Mouse (Mus musculus): ENCODE results near the gene Gm17027. TPM values are rescaled to one million over a fixed set of nuclear protein-coding genes. Genes with fewer than 3 reads are reported as not detected.
"Not testable (repeated sequence)": the region's sequence is repeated elsewhere in the genome, so short reads cannot be mapped to it uniquely, and the experiment has no call there.

Gene Gm17027
- not detected in 2 replicates for polyA plus RNA-seq (2016; fragmentation: Nextera tagmentation; extraction: Ambion mirVana)

DNA sequence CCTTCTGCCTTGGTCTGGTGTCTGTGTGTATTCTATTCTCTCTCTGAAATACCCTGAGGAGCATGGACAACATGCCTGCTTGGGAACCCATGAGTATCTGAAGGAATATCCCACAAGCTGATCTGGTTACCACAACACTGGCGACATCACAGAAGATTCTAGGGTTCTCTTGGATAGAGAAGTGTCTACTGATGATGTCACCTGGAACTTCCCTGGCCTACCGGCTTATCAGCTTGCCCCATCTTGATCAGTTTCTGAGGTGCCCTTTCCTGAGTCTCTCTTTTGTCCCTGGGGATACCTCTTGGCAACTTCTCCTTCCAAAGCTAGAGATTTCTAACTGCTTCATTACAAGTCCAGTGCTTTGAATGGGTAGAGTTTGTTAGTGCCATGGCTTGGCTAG, at the start of gene Gm17027:
Gm17027 (minus strand) TSS at position 101 of the 400 bp plus-strand sequence.
- H3K4me3 ChIP-seq; H3K4me2 ChIP-seq (replicated peaks); H3K9ac ChIP-seq; H3K4me1 ChIP-seq; H3K27me3 ChIP-seq (replicated peaks); H3K9me3 ChIP-seq; H3K27ac ChIP-seq; ATAC-seq (ENCODE audit: low FRiP score, low read depth); H3K36me3 ChIP-seq: not testable (repeated sequence)
- WGBS: 76% methylated on average over 1 of the region's 2 CpGs

DNA sequence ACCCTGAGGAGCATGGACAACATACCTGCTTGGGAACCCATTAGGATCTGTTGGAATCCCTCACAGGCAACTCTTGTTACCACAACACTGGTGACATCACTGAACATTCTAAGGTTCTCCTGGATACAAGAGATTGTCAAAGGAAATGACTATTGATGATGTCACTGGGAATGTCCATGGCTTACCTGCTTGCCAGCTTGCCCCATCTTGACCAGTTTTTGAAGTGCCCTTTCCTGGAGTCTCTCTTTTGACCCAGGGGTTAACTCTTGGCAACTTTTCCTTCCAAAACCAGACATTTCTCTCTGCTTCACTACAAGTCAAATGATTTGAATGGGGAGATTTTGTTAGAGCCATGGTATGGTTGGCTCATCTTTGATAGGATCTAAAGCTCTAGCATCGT, 28.3 kb upstream of the Gm17027 start, which contains the start of gene Gm3573:
Gm3573 (minus strand) TSS at position 101 of the 400 bp plus-strand sequence.
- not testable (repeated sequence) for H3K36me3 ChIP-seq; H3K27me3 ChIP-seq (replicated peaks); H3K4me2 ChIP-seq (replicated peaks); H3K9ac ChIP-seq; H3K27ac ChIP-seq; ATAC-seq (ENCODE audit: low FRiP score, low read depth); H3K4me1 ChIP-seq; H3K4me3 ChIP-seq; H3K9me3 ChIP-seq
- WGBS: no CpG with 5 or more reads among the region's 1 CpGs

DNA sequence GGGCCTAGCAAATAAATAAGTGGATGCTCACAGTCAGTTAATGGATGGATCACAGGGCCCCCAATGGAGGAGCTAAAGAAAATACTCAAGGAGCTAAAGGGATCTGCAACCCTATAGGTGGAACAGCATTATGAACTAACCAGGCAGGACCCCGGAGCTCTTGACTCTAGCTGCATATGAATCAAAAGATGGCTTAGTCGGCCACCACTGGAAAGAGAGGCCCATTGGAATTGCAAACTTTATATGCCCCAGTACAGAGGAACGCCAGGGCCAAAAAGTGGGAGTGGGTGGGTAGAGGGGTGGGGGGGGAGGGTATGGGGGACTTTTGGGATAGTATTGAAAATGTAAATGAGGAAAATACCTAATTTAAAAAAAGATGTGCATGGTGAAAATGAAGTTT, 21.5 kb upstream of the Gm17027 start:
- not testable (repeated sequence) for H3K9me3 ChIP-seq; H3K4me2 ChIP-seq (replicated peaks); H3K4me3 ChIP-seq; H3K27ac ChIP-seq; H3K9ac ChIP-seq; H3K36me3 ChIP-seq; H3K27me3 ChIP-seq (replicated peaks); H3K4me1 ChIP-seq; ATAC-seq (ENCODE audit: low FRiP score, low read depth)
- WGBS: 78% methylated on average over 3 of the region's 3 CpGs

DNA sequence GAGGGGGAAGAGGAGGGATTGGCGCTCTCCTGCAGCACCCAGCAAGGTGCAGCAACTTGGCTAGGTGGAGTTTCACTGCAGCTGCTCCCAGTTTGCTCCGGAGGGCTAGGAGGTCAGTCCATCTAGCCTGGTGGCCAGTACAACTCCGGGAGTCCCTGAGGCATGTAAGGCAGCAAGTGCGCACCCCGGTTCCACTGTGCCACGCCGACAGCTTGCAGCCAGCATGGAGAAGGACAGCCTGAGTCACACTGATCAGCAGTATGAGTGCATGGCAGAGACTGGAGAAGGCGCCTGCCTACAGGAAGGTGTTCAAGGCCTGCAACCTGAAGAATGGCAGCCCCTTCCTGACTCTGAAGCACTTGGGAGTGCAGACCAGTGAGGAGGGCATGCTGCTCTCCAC, 27.9 kb downstream of the Gm17027 start:
- not testable (repeated sequence) for H3K9ac ChIP-seq; H3K9me3 ChIP-seq; ATAC-seq (ENCODE audit: low FRiP score, low read depth); H3K4me3 ChIP-seq; H3K27ac ChIP-seq; H3K4me2 ChIP-seq (replicated peaks); H3K27me3 ChIP-seq (replicated peaks); H3K36me3 ChIP-seq; H3K4me1 ChIP-seq
- 74% methylated on average over 7 of the region's 8 CpGs for WGBS

DNA sequence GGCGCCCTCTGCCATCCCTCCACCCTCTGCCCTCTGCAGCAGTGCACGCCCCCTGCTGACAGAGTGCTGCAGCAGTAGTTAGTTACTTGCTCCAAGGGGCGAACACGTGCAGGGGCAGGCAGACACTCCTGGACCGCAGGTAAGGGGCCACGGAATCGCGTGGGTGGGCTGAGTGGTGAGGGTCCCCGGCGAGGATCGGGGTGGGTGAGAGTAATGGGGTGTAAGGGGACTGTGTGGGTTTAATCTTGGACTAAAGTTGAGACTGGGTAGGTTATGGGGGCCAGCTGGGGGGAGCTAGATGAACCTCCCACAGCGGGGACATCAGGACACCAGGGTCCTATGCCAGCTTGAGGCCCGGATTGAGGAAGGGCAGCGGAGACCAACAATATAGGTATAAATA, 28.6 kb downstream of the Gm17027 start:
- H3K27me3 ChIP-seq (replicated peaks); H3K4me1 ChIP-seq; H3K9ac ChIP-seq; H3K9me3 ChIP-seq; H3K4me3 ChIP-seq; H3K4me2 ChIP-seq (replicated peaks); H3K27ac ChIP-seq; ATAC-seq (ENCODE audit: low FRiP score, low read depth); H3K36me3 ChIP-seq: not testable (repeated sequence)
- 52% methylated on average over 12 of the region's 14 CpGs for WGBS

DNA sequence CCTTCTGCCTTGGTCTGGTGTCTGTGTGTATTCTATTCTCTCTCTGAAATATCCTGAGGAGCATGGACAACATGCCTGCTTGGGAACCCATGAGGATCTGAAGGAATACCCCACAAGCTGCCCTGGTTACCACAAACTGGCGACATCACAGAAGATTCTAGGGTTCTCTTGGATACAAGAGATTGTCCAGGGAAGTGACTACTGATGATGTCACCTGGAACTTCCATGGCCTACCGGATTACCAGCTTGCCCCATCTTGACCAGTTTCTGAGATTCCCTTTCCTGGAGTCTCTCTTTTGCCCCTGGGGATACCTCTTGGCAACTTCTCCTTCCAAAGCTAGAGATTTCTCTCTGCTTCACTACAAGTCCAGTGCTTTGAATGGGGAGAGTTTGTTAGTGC, 45.2 kb downstream of the Gm17027 start, which contains the start of gene Gm7951:
Gm7951 (minus strand) TSS at position 101 of the 400 bp plus-strand sequence.
- not testable (repeated sequence) for H3K36me3 ChIP-seq; H3K9ac ChIP-seq; H3K4me2 ChIP-seq (replicated peaks); H3K4me1 ChIP-seq; ATAC-seq (ENCODE audit: low FRiP score, low read depth); H3K27me3 ChIP-seq (replicated peaks); H3K4me3 ChIP-seq; H3K9me3 ChIP-seq; H3K27ac ChIP-seq
- WGBS: 63% methylated on average over 1 of the region's 2 CpGs

Other genes with a start within 250 kb of the Gm17027 start
- not detected in 2 replicates for gene 1700049E17Rik1, start 237.7 kb downstream of the Gm17027 start, polyA plus RNA-seq (2016; fragmentation: Nextera tagmentation; extraction: Ambion mirVana)
- gene 1700024B05Rik, start 218.6 kb downstream of the Gm17027 start, polyA plus RNA-seq (2016; fragmentation: Nextera tagmentation; extraction: Ambion mirVana): not detected in 2 replicates
- not detected in 2 replicates for gene Gm6401, start 194.7 kb downstream of the Gm17027 start, polyA plus RNA-seq (2016; fragmentation: Nextera tagmentation; extraction: Ambion mirVana)
- gene Gm3543, start 179.3 kb downstream of the Gm17027 start, polyA plus RNA-seq (2016; fragmentation: Nextera tagmentation; extraction: Ambion mirVana): not detected in 2 replicates
- gene Gm7951, start 45.3 kb downstream of the Gm17027 start, polyA plus RNA-seq (2016; fragmentation: Nextera tagmentation; extraction: Ambion mirVana): not detected in 2 replicates
- gene Gm3573, start 28.2 kb upstream of the Gm17027 start, polyA plus RNA-seq (2016; fragmentation: Nextera tagmentation; extraction: Ambion mirVana): not detected in 2 replicates
- not detected in 2 replicates for gene Gm17026, start 97.4 kb upstream of the Gm17027 start, polyA plus RNA-seq (2016; fragmentation: Nextera tagmentation; extraction: Ambion mirVana)
- not detected in 2 replicates for gene Gm9611, start 134.7 kb upstream of the Gm17027 start, polyA plus RNA-seq (2016; fragmentation: Nextera tagmentation; extraction: Ambion mirVana)
- not detected in 2 replicates for gene Gm7995, start 147.6 kb upstream of the Gm17027 start, polyA plus RNA-seq (2016; fragmentation: Nextera tagmentation; extraction: Ambion mirVana)

Data from neural tube, embryonic 12.5 days (tissue).